Mouse (Mus musculus) kidney, postnatal 4 days (tissue): ENCODE measurements around the gene Plpp1.

Experiments used
- DNase-seq, 2 experiments: peaks; one replicate each; pipeline ENCODE4 v3.0.0; 2021; ENCODE audit warnings: mixed read lengths in 2 of 2

The Plpp1 gene

DNA sequence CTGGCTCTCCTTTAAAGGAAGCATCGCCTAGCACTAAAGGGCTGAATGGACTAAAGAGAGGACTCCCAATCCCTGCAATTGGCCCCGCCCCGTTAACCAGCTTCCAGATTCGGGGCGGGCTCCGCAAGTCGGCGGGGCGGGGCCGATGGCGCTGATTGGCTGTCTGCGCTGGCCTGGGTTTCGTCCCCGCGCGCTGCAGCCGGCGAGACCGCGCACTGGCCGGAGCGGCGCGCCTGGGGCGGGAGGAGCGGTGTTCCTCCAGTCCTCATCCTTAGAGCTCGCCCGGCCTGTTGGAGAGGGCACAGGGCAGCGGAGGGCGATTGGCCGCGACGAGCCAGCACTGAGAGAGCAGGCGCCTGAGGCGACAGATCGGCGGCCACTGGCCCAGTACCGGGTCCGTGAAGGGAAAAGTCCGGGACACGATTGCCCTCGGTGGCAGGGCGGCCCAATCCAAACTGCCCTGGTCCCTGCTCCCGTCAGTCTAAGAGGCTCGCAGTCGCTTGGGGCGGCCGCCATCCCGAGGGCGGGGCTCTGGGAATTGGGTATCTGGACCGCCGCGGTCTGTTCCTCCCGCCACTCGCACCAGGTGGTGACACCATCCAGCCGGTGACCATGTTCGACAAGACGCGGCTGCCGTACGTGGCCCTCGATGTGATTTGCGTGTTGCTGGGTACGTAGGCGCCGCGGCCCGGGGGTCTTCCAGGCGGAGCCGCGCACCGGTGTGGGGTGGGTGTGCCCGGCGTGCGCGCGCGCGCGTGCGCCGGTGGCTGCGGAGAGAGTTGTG lies at the start of gene Plpp1:
TSS of gene Plpp1 (plus strand) at position 196 of the 784 bp plus-strand sequence.
- DNase-seq, result peak; percentile 99

GRCm38 (mm10) chr13:112751454-112752308 lies 48.9 kb upstream of the Plpp1 start:
- peak; percentile 76 to 81 for DNase-seq

DNA sequence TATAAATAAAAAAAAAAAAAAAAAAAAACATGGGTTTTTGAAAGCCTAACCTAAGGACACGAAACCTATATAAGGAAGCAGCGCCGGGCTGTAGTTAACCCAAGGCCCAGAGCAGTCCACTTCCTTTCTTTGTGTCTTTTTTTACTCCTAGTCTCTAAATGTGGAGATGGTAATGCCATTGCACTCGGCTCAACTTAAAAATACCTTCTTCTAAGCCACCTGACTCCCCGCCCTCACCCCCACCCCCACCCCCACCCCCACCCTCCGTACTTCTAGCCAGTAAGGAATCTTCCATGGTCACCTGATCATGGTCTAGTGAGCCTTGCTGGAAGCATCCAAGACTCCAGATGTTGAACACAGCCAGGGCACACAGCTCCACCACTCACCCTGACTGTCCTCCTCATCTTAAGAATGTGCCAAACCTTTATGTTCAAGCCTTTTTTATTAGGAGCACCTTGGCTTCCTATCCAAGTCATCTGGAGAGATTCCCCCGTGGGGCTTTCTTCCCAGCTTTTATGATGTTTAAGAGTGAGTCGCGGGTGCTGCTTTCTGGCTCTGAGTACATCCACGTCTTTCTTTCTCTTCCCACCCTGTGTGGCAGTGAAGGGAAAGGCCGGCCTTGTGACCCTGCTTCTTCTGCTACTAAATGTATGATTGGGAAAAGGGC lies 48.1 kb upstream of the Plpp1 start:
- no peak for DNase-seq

GRCm38 (mm10) chr13:112753522-112753921 lies 47.1 kb upstream of the Plpp1 start:
- peak; percentile 60 to 73 for DNase-seq

DNA sequence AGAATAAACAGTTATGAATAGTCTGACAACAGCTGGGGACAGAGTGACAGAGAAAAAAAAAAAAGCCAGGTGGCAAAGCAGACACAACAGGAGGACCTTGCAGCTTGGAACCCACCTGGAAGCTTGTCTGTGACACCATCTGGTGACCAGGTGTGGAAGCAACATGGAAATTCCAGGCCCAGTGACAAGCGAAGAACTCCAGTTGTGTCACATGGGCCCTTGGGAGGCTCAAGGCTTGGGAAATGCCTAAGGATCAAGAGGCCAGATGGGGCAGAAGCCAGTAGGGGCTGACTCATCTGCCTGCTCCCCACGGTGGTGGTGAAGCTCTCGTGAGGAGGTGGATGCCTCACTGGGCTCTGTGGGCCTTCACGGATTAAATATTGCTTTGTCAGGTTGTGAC lies 45.7 kb upstream of the Plpp1 start:
- no peak for DNase-seq

- peak; percentile 45 to 62 for DNase-seq
Measured at GRCm38 (mm10) chr13:112755507-112756010, 45.0 kb upstream of the Plpp1 start.

- DNase-seq, result no peak
Measured at GRCm38 (mm10) chr13:112757395-112757794, 43.2 kb upstream of the Plpp1 start.

DNA sequence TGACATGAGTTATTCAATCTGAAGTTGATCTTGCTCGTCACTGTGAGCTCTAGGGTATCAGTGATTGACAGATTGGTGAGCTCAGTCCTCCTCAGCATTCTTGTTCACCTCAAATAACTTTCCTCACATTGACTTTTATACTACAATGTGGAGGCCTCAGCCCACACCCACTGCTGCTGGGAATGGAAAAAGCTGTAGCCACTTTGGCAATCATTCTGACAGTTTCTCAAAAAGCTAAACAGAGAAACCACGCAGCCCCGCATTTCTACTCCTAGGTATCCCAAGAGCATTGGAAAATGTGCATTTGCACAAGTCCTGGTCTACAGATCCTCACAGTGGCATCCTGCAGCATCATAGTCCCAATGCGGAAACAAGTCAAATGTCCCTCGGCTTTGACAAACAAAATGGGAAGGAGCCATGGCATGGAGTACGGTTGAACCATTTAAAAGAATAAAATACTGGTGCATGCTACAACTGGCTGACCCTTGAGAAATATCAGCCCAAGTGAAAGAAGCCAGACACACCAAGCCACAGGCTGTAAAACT lies 42.0 kb upstream of the Plpp1 start:
- DNase-seq, result no peak

GRCm38 (mm10) chr13:112759364-112759763 lies 41.2 kb upstream of the Plpp1 start:
- DNase-seq, result no peak

GRCm38 (mm10) chr13:112759777-112760537 lies 40.6 kb upstream of the Plpp1 start:
- DNase-seq, result peak in 1 of 2 experiments; percentile 22

- peak in 1 of 2 experiments; percentile 34 for DNase-seq
Measured at GRCm38 (mm10) chr13:112760538-112760881, 40.1 kb upstream of the Plpp1 start.

DNA sequence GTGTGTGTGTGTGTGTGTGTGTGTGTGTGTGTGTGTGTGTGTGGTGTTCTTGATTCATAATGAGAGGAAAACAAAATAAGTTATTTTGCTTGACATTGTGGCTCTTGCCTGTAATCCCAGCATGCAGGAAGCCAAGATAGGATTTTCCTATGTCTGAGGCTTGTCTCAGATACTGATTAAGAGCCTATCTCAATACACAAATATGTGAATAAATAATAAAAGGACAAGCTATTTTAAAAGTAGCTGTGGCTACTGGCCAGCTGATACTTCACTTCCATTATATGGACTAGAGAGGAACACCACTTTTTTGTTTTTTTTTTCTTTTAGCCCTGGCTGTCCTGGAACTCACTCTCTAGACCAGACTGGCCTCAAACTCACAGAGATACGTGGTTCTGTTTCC lies 38.8 kb upstream of the Plpp1 start:
- peak in 1 of 2 experiments; percentile 24 for DNase-seq

DNA sequence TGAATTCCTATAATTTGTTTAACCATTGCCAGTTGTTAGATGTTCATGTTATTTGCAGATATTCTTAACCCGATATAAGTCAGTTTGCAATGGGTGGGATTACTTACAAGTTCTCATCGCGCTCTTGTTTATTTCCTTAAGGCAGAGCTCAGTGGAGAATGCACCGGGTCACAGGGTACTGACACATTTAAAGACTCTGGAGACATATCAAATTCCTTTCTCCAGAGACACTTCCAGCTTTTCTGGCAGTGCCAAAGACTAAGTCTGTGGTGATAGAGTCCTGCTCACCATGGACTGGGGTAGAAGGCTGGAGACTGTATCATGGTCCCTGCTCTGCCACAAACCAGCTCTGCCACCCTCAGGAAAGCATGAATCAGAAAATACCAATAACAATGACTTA lies 38.0 kb upstream of the Plpp1 start:
- DNase-seq, result no peak

DNA sequence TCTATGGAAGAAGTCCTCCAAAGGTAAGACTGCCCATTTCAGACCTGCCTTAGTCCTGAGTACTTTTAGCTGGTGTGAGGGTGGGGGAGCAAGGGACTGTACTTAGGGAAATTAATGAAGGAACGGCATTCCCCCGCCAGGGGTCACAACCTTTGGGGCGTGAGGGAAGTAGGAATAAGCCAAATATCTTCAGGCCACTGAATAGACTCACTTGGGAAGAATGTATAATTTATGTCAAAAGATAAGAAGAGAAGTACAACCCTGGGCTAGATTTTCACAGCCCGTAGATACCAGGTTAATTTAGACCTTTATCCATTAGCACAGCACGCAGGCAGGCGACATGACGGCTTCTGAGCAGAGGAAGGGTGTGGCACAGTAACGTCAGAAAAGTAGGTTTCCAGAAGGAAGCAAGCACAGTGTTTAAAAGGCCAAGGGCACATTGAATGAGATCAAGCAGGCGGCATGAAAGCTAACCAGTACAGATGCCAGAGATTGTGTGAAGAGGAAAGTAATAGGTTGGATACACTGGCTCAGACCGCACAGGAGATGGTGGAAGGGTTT lies 37.0 kb upstream of the Plpp1 start:
- DNase-seq, result peak; percentile 64 to 72

DNA sequence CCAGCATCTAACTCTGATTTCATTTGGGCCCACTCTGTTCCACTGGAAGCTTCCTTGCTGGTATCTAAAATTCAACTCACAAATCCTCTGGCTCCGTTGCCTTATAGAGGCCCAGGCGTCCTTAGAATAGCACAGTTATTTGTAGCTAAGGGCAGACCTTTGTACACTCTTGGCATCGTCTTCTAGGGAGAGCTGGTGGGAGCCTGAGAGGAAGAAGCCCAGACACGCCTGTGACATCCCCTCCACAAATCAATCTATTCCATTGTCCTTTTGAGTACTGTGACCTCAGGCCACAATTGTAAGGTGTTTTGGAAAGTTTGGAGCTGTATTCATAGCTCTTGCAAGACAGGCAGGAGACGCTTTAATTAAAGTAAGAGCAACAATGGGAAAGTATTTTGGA lies 36.0 kb upstream of the Plpp1 start:
- peak in 1 of 2 experiments; percentile 28 for DNase-seq

GRCm38 (mm10) chr13:112765654-112766053 lies 34.9 kb upstream of the Plpp1 start:
- no peak for DNase-seq

DNA sequence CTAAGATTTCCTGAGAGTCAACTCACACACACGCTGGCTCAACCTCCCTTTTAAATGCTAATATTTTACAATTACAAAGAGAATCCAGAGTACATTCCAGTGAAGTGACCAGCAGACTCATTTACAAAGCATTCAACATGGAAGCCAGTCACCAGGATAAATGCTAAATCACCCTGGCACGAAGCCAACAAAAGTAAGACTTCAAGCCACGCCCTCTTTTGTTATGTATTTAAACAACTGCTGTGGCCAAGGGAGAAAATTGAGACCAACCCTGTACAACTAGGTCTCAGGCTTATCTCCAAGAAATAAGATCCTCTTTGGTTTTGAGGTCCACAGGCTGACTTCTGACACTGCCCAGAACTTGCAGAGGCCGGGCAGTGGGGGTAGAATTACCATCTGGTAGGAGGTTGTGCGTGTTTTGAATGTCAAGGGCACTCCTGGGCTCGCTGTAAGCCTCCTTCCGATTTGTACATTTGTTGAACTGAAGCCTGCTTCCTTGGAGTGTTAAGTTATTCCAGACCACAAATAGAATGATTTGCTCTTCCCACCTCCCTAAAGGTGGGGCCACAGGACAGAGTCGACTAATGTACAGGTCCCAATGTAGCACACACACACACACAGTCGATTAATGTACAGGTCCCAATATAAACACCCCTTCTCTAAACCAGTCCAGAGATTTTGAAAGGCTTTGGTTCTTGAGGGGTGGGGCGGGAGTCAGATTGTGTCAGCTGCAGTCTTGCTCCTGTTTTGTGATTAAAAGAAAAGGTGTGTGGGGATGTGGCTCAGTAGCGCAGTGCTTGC lies 29.9 kb upstream of the Plpp1 start:
- DNase-seq, result peak in 1 of 2 experiments; percentile 40

- peak in 1 of 2 experiments; percentile 25 for DNase-seq
Measured at GRCm38 (mm10) chr13:112771447-112772208, 29.0 kb upstream of the Plpp1 start.

- DNase-seq, result peak in 1 of 2 experiments; percentile 15
Measured at GRCm38 (mm10) chr13:112772252-112772651, 28.3 kb upstream of the Plpp1 start.

GRCm38 (mm10) chr13:112772861-112773260 lies 27.7 kb upstream of the Plpp1 start:
- no peak for DNase-seq
